Mouse (Mus musculus) cortical plate, adult 2 months (tissue): ENCODE results near the gene Dennd2c. TPM values are rescaled to one million over a fixed set of nuclear protein-coding genes. Genes with fewer than 3 reads are reported as not detected.
"Not testable (repeated sequence)": the region's sequence is repeated elsewhere in the genome, so short reads cannot be mapped to it uniquely, and the experiment has no call there.

Experiments
- H3K27ac ChIP-seq: fragments of 200-500 bp; 2 replicates; pipeline ENCODE4 v1.5.1; 2012; ENCODE audit warnings: low read length, control low read depth, inconsistent platforms; ENCODE audit not compliant: insufficient read depth
- H3K4me1 ChIP-seq: fragments of 200-500 bp; 2 replicates; pipeline ENCODE4 v1.6.1; 2011; ENCODE audit warnings: low read length; ENCODE audit not compliant: control insufficient read depth, insufficient read depth
- H3K4me3 ChIP-seq: fragments of 200-500 bp; 2 replicates; pipeline ENCODE4 v1.5.1; 2011; ENCODE audit warnings: mild to moderate bottlenecking, low read length, control low read depth; ENCODE audit not compliant: insufficient read depth
- CTCF ChIP-seq: fragments of 200-500 bp; IDR thresholded peaks from 2 replicates; pipeline ENCODE4 v1.5.1; 2011; ENCODE audit warnings: mild to moderate bottlenecking, control low read depth, low read length; ENCODE audit not compliant: insufficient read depth; ENCODE audit errors: extremely low read depth
- POLR2A ChIP-seq: fragments of 200-500 bp; IDR thresholded peaks from 2 replicates; pipeline ENCODE4 v1.6.1; 2011; ENCODE audit warnings: mild to moderate bottlenecking, low read length, control low read depth; ENCODE audit not compliant: insufficient read depth; ENCODE audit errors: extremely low read depth
- polyA plus RNA-seq: library from polyadenylated mRNA; depleted of rRNA; stranded (reverse); fragments of >200 nt; gene quantifications from 2 replicates; pipeline ENCODE4 v1.2.3, GENCODE M21; 2012

Dennd2c gene
- polyA plus RNA-seq, 1 experiment, result 0.33 TPM

DNA sequence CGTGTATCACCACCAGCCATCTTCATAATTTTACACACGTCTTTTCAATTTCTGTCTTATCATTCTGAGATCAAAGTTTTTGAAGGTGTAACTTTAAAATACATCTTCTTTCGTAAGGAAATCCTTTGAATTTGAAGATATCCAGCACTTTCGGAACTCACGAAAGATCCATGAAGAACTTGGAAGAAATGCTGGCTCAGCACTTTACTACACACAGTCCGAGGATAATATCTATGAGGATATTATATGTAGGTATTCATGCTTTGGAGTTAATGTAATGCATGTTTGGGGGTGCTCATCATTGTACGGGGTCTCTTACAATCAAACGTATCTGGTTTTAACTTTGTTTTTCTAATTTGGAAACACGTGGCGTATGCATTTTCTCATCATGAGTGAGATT, 30.7 kb downstream of the Dennd2c start:
- H3K4me3 ChIP-seq, result no peak overlapping the region
- TF ChIP-seq POLR2A (no peak), CTCF (no peak)
- peaks cover 1% of the 10 kb centered on the region for H3K4me1 ChIP-seq
- no peak overlapping the region for H3K27ac ChIP-seq

DNA sequence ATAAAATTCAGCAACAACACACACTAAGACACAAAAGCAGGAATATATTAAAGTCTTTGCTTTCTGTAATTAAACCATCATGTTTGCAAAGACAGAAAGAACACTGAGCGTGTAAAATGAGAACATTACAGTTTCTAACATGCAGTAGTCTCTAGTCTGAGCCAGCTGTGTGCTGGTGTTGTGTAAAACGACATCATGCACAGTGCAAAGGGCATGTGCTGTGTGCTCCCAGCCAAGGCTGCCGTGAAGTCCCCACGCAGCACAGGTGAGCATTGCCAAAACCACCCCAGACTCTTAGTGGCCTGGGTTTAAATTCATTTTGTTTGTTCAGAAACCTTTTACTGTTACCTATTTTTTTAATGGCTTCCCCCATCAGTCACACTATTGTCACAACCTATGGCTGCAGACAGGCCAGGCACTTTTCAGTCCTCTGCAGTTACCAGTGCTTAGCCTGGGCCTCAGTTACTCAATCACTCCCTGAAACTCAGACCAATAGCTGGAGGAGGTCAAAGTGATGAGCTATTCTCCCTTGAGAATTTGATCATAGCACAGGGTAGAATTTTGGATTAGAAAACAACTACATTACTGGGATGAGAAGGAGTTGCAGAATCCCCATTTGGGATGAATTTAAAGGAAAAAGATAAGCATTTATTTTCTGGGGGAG, 34.1 kb downstream of the Dennd2c start:
- Histone ChIP-seq H3K4me3 (no peak overlapping the region), H3K4me1 (no peaks in the 10 kb centered on the region), H3K27ac (no peak overlapping the region)
- TF ChIP-seq CTCF (no peak), POLR2A (no peak)

DNA sequence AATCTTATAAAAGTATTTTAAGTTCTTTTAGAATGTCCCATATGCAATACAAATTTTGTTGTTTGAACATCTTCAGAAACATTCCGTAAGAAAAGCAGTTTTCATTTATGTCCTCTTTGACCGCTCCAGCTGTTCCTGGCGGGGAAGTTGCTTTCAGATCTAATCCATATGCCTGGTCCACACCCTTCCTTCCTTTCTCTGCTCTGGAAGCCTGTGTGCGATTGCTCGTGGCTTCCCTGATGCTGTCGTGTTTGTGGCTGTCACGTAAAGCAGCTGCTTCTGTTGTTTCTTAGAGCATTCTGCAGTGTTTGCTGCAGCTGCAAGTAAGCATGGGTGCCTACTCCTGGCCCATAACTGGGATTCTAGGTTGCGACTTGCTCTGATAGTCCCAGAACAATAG, 36.6 kb downstream of the Dennd2c start:
- H3K27ac ChIP-seq, result no peak overlapping the region
- H3K4me3 ChIP-seq, result no peak overlapping the region

DNA sequence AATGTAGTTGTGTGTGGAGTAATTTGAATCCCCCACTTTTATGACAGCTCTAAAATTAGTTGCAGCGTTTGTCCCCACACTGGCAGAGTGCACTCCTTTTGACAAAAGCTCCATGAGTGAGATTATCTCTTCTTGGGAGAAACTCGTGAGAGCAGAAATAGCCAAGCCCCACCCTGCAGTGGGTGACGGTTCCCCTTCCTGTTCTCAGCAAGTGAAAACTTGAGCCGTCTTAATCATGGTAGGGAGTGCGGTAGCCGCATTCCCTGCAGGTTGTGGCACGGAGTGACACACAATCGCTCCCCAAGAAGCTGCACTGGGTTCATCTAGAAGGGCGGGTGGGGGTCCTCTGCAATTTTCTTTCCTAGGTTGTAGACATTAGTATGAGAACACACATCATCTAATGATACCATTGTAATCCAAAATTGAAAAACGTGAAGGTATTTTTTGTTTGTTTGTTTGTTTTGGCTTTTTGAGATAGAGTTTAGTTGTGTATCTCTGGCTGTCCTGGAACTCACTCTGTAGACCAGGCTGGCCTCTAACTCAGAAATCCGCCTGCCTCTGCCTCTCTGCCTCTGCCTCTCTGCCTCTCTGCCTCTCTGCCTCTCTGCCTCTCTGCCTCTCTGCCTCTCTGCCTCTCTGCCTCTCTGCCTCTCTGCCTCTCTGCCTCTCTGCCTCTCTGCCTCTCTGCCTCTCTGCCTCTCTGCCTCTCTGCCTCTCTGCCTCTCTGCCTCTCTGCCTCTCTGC, 37.9 kb downstream of the Dennd2c start:
- not testable (repeated sequence) for H3K4me1 ChIP-seq, H3K4me3 ChIP-seq, H3K27ac ChIP-seq

More for the DNA sequence above, 36.6 kb downstream of the Dennd2c start:
- H3K4me1 ChIP-seq, result no peaks in the 10 kb centered on the region
- TF ChIP-seq CTCF, result no peak
- TF ChIP-seq POLR2A, result no peak

DNA sequence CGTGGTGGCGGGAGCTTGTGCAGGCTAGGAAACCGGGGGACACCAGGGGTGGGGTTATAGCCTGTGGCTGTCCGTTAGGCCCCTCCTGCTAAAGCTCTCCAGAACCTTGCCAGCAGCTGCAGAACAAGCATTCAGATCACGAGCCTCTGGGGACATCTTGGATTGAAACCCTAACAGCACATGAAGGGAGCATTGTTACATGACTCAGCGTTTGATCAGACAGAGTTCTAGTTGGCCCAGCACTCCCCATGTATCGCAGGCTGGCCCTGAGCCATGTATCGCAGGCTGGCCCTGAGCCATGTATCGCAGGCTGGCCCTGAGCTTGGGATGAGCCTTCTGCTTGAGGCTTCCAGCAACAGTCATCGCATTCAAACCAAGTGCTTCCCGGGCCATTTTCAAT, 38.9 kb downstream of the Dennd2c start:
- TF ChIP-seq POLR2A (no peak), CTCF (no peak)
- no peaks in the 10 kb centered on the region for H3K4me1 ChIP-seq
- H3K4me3 ChIP-seq, result no peak overlapping the region
- no peak overlapping the region for H3K27ac ChIP-seq

DNA sequence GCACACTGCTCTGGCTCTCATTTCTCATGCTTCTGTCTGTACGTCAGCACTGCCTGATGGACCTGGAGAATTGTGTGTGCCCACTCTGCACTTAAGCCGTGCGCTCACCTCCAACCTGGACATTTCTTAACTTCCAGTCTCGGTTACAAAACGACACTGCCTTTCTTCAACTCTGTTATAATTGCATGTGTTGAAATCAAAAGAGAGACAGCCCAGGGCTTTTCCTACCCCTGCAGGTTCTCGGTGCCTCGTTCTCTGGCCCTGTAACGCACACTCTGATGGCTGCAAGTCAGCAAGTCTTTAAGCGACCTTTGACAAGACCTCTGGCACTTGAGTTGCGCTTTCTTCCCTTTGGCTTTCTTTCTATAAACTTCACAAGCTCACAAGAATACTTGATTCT, 40.0 kb downstream of the Dennd2c start:
- H3K4me1 ChIP-seq, result no peaks in the 10 kb centered on the region
- H3K4me3 ChIP-seq, result no peak overlapping the region
- no peak overlapping the region for H3K27ac ChIP-seq
- TF ChIP-seq POLR2A (no peak), CTCF (no peak)

DNA sequence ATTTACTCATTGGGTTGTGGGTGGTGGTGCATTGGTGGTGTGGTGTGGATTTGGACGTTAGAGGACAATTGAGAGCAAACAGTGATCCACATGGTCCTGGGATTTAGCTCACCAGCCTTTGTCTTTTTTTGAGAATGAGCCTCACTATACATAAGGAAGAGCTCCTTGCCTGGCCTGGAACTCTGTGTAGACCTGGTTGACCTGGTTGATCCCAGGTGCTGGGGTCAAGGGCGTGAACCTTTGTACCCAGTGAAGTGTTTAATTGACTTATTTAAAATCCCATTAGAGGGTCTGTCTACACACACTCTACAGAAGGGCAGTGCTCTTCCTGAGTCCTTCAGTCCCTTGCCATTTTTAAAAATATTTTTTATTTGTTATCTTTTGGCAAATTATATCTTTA, 42.9 kb downstream of the Dennd2c start:
- no peak for TF ChIP-seq POLR2A
- no peak for TF ChIP-seq CTCF
- Histone ChIP-seq H3K4me3 (no peak overlapping the region), H3K27ac (no peak overlapping the region), H3K4me1 (no peaks in the 10 kb centered on the region)

DNA sequence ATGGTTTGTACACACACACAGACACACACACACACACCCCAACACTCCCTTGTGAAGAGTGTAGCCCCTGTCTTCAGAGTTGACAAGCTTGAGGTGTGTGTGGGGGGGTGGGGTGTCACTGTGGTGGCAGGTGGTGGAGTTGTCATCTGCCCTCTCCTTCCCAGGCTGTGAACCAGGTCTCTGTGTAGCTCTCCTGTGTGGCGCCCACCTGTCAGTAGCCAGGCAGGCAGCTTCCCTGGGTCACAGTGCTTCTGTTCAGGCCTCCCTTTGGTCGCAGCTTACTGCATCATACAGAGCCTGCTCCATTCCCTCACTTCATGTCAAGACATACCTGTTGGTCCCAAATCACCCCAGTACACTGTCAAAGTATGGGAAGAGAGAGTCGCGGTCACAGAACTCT, 43.4 kb downstream of the Dennd2c start:
- TF ChIP-seq CTCF (no peak), POLR2A (no peak)
- Histone ChIP-seq H3K4me1 (no peaks in the 10 kb centered on the region), H3K4me3 (no peak overlapping the region), H3K27ac (no peak overlapping the region)

DNA sequence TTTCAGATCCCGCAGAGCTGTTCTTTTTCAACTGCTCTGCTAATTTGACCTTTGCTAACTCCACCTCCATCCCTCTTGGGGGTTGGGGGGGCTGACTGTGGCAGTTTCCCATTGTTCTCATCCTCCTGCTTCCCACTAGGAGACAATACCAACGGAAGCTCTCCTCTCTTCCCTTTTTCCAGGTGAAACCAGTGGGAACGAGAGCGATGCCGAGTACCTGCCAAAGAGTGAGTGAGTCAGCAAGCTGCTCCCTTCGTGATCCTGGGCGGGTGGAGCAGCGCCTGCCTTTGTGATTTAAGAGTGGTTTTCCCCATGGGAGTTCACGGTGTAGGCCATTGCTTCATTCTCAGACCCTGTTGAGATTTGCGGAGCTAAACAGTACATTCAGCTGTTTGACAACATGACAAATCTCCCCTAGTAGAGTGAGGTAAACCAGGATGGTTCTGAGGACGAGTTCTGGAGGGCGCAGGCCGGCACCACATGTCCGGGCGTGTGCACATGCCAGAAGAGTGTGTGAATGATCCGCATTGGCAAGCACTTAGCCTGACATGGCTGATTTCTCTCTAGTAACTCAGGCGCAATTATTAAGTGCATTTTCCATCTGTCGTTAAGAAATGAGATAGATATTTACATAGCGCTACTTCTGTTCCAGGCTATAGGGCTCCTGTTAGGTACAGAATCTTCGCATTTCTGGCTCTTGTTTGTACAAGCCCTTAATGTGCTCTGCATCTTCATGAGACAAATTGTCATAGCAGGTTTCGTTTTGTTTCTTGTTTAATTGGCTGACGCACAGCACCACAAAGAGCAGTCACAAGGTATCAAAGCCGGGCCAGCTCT, 44.1 kb downstream of the Dennd2c start:
- Histone ChIP-seq H3K4me1 (no peaks in the 10 kb centered on the region), H3K27ac (no peak overlapping the region), H3K4me3 (no peak overlapping the region)
- TF ChIP-seq CTCF (no peak), POLR2A (no peak)

DNA sequence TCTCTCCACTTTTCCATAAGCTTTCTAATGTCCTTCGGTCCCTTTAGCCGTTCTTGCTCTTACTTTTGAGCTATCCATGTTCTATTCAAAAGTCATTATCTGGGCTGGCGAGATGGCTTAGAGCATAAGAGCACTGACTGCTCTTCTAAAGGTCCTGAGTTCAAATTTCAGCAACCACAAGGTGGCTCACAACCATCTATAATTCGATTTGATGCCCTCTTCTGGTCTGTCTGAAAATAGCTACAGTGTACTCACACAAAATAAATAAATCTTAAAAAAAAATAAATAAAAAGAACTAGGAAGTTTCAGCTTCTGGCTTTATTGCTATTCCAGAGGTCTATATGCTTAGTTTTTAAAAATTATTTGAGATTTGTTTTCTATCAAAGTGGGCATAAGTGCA, 45.4 kb downstream of the Dennd2c start:
- TF ChIP-seq CTCF, result no peak
- H3K27ac ChIP-seq, result no peak overlapping the region
- H3K4me3 ChIP-seq, result no peak overlapping the region
- no peaks in the 10 kb centered on the region for H3K4me1 ChIP-seq
